Mouse (Mus musculus) hindbrain, postnatal 0 days (tissue): Measurements from ENCODE around the gene Car11. TPM values are rescaled to one million over a fixed set of nuclear protein-coding genes. Genes with fewer than 3 reads are reported as not detected.

Experiments
- ATAC-seq: fragments of 200-750 bp; cut with Nextera tagmentation; 2 replicates; pipeline ENCODE4 v1.8.0; 2017; ENCODE audit warnings: mild to moderate bottlenecking, moderate TSS enrichment, moderate library complexity
- DNase-seq: peaks from one replicate; pipeline ENCODE4 v3.0.0-alpha.2; 2015; ENCODE audit warnings: low spot score
- H3K27ac ChIP-seq: fragments of 300-500 bp; sonication (generic); 2 replicates; pipeline ENCODE4 v1.5.1; 2014; ENCODE audit warnings: mild to moderate bottlenecking
- H3K27me3 ChIP-seq: fragments of 300-500 bp; sonication (generic); 2 replicates; pipeline ENCODE4 v1.6.1; 2014; ENCODE audit warnings: low read length, mixed read lengths; ENCODE audit not compliant: insufficient read depth
- H3K36me3 ChIP-seq: fragments of 300-500 bp; sonication (generic); 2 replicates; pipeline ENCODE4 v1.6.1; 2014; ENCODE audit warnings: low read length, mixed read lengths; ENCODE audit not compliant: insufficient read depth
- H3K4me1 ChIP-seq: fragments of 300-500 bp; sonication (generic); 2 replicates; pipeline ENCODE4 v1.6.1; 2014; ENCODE audit warnings: antibody characterized with exemption, low read length, mixed read lengths; ENCODE audit not compliant: insufficient read depth
- H3K4me2 ChIP-seq: fragments of 300-500 bp; sonication (generic); 2 replicates; pipeline ENCODE4 v1.6.1; 2014; ENCODE audit warnings: low read depth, mild to moderate bottlenecking, low read length, moderate library complexity, mixed read lengths
- H3K4me3 ChIP-seq: fragments of 300-500 bp; sonication (generic); 2 replicates; pipeline ENCODE4 v1.5.1; 2014; ENCODE audit warnings: low read length
- H3K9ac ChIP-seq: fragments of 300-500 bp; sonication (generic); replicated peaks from 2 replicates; pipeline ENCODE4 v1.6.1; 2014; ENCODE audit warnings: mild to moderate bottlenecking, low read length, moderate library complexity, mixed read lengths
- H3K9me3 ChIP-seq: fragments of 300-500 bp; sonication (generic); 2 replicates; pipeline ENCODE4 v1.6.1; 2016; ENCODE audit warnings: low read length, mixed read lengths
- CTCF ChIP-seq: IDR thresholded peaks from 2 replicates; pipeline ENCODE4 v1.5.1; 2016; ENCODE audit warnings: antibody characterized with exemption, control low read depth, low read depth
- WGBS: fragments of 180-500 bp; shearing (Covaris S2); extraction: QIAGEN DNeasy Blood & Tissue Kit; methylation state at CpG from one replicate; pipeline ENCODE4 v1.1.7; 2014; 5-methylcytosine and 5-hydroxymethylcytosine counted together
- polyA plus RNA-seq: library from polyadenylated mRNA; unstranded; fragments of >200 nt; fragmentation: Nextera tagmentation; extraction: Ambion mirVana; gene quantifications from 2 replicates; pipeline ENCODE4 v1.2.1, GENCODE M21; 2015
- total RNA-seq: library from RNA; depleted of rRNA; stranded (reverse); fragments of >200 nt; gene quantifications from 2 replicates; pipeline ENCODE4 v1.2.3, GENCODE M21; 2014

Car11 gene
- total and polyA plus RNA-seq, 2 experiments from 2014 or later = 76.9 to 89.4 TPM

DNA sequence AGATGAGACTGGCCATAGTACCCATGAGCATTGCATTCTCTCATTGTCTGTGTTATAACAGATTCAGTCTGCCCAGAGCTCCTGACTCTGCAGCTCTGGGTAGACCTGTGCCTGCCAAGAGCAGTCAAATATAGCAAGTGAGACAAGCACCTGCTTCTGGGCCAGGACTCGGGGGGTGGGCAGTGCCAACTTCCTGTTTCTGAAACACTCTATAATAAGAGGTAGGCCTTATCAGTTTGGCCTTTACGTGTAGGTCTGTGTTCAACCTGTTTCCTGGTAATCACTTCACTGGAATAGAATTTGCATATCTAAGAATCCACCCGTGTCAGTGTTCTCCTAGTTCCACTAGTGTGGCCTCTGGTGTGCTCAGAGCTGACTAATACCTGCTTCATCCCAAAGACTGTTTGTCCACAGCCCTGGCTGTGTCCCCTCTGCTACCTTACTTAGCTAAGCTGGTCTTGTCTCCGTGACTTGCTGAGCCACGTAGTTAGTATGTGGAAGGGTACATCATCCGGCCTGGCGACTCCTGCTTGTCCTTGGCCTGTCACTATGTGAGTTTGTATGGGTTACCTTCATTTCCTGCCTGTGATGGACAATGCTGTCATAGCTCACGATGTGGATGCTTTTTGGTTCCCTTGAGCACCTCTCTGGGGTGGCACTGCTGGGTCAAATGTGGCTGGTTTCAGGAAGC, 18.5 kb upstream of the Car11 start:
- WGBS = 86% methylated on average over 8 of the region's 8 CpGs

DNA sequence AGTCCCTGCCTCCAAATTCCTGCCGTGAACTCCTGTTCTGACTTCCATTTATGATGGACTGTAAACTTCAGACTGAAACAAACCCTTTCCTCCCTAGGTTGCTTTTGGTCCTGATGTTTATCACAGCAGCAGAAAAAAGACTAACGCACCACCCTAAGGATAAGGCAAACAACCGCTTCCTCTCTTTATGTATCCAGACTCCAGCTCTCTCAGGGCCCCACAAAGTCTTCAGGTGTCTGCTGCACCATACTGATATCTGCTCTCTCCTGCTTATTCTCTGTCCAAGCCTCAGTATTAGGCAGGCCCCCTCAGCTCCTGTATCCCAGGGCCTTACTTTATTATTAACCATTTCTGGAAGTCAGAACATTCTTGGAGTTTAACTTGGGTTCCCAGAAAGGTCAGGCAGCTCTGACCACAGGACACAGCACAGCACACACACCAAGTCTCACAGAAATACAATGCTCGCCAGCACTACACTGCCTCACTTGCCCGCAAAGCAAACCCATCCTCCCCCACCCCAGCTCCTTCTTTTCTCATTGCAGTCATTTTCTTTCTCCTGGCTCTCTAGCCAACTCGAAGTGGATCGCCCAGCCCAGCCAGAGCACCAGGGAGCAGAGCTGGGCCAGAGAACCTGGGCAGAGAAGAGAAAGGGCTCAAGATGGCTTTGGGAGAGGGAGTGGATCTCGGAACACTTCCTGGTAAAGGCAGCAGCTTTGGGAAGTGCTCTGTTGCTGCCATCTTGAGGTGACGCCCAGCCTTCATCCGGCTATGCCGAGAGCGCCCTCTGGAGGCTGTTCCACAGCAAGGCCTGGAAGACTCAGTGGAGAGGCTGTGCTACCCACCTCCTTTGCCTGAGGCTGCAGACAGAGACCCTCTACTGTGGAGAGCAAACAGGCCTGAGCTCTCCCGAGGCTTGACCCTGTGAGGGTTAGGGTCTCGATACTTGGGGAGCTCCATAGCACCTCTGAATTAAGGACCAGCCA, 17.2 kb upstream of the Car11 start:
- H3K4me2 ChIP-seq = 0 out of 2 replicates have a peak overlapping the region, but pooled peaks have one; percentile 6
- H3K36me3 ChIP-seq = no peaks in the 10 kb centered on the region
- DNase-seq (peak; percentile 95), ATAC-seq (peak; percentile 79)
- peak overlapping the region; percentile 67 for H3K27ac ChIP-seq
- 29% methylated on average over 14 of the region's 14 CpGs for WGBS
- 0 out of 2 replicates have a peak overlapping the region, but pooled peaks have one; percentile 3 for H3K9ac ChIP-seq
- peak; percentile 99 for TF ChIP-seq CTCF
- H3K4me3 ChIP-seq = no peak overlapping the region
- no peaks in the 10 kb centered on the region for H3K4me1 ChIP-seq
- H3K27me3 ChIP-seq = no peaks in the 10 kb centered on the region
- no peaks in the 10 kb centered on the region for H3K9me3 ChIP-seq

More for the DNA sequence above, 18.5 kb upstream of the Car11 start:
- Histone ChIP-seq H3K27me3 (no peaks in the 10 kb centered on the region), H3K4me2 (no peak overlapping the region), H3K36me3 (no peaks in the 10 kb centered on the region), H3K9ac (no peak overlapping the region), H3K4me3 (no peak overlapping the region), H3K4me1 (no peaks in the 10 kb centered on the region), H3K27ac (no peak overlapping the region), H3K9me3 (no peaks in the 10 kb centered on the region)
- DNase-seq (no peak), ATAC-seq (no peak)
- no peak for TF ChIP-seq CTCF

DNA sequence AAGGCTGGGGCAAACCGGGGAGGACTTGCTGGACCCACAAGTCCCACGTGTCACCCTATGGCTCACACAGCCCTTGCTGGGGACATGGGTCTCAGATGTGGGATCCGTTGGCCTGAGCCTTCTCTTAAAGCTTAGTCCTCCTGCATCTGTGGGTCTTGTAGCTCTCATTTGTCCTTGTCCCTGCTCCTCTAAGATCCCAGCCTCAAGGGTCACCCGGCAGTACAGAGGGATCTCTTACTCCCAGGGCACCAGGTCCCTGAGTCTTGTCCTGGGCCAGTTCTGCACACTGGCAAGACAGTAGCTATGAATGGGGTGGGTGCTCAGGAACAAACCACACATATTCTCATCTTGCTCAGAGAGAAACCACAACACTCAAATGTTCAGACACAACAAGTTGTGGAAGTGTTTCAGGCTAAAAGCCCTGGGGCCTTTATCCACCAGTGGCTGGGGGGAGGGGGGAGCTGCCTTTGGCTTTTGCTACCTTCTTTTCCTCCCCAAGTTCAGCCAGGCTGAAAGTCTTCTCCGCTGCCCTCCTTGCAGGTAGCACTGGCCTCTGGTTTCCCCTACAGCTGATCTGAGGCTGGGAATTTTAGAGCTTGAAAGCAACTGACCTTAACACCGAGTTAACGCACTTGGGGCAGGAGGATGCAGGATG, 16.1 kb upstream of the Car11 start, which contains the start of gene Ntn5:
Gene Ntn5, plus strand, starts transcription at position 627 of the 655 bp plus-strand sequence.
- WGBS = 77% methylated on average over 7 of the region's 7 CpGs
- H3K4me1 ChIP-seq = no peaks in the 10 kb centered on the region
- H3K9ac ChIP-seq = no peak within 1 kb of the TSS
- no peaks in the 10 kb centered on the region for H3K9me3 ChIP-seq
- H3K27me3 ChIP-seq = no peaks in the 10 kb centered on the region
- H3K4me2 ChIP-seq = no peak within 1 kb of the TSS
- H3K4me3 ChIP-seq = no peak within 1 kb of the TSS
- no peak for TF ChIP-seq CTCF
- DNase-seq (no peak), ATAC-seq (no peak)
- H3K27ac ChIP-seq = 0 out of 2 replicates have a peak within 1 kb of the TSS, but pooled peaks have one; percentile 67
- no peaks in the 10 kb centered on the region for H3K36me3 ChIP-seq

DNA sequence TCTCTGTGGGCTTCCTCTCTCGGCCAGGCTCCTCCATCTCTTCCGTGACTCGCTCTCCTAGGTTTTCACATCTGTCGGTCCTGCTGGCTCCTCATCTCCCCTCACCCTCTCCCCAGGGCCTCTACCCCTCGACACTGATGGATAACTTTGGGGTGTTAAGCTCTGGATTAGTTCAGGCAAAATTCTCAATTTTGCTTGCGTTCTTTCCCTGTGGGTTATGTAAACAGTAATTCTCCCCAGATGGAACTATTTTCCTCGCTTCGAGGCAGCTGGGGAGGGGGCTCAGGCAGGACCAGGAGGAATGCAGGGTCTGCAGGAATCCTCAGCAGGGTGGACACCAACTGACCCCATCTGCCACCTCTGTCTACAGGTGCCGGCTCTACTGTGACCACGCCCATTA, 13.8 kb upstream of the Car11 start:
- no peak overlapping the region for H3K4me2 ChIP-seq

DNA sequence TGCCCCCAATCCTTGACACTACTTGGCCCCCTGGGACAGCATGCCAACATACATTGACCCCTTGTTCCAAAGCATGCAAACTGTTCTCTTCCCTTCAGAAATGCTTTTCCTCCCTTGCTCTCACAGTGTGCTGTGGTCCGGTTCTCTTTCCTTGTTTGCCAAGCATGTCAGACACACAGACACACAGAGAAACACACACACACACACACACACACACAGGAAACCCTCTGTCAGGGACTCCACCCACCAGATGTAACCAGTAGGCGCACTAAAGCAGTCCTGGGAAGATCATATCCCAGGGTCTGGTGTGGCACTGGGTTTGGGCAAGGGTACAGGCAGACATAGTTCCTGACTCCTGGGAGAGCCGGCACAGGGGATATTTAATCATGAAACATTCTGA, 12.8 kb upstream of the Car11 start:
- Histone ChIP-seq H3K36me3 (no peaks in the 10 kb centered on the region), H3K4me2 (no peak overlapping the region), H3K9ac (no peak overlapping the region), H3K4me1 (no peaks in the 10 kb centered on the region), H3K27ac (no peak overlapping the region), H3K4me3 (no peak overlapping the region), H3K27me3 (no peaks in the 10 kb centered on the region), H3K9me3 (no peaks in the 10 kb centered on the region)
- ATAC-seq (no peak), DNase-seq (no peak)
- no peak for TF ChIP-seq CTCF
- WGBS = 74% methylated on average over 3 of the region's 3 CpGs

More for the DNA sequence above, 13.8 kb upstream of the Car11 start:
- WGBS = 57% methylated on average over 10 of the region's 10 CpGs
- Histone ChIP-seq H3K36me3 (no peaks in the 10 kb centered on the region), H3K9ac (no peak overlapping the region), H3K27ac (no peak overlapping the region), H3K4me3 (no peak overlapping the region), H3K27me3 (no peaks in the 10 kb centered on the region), H3K4me1 (no peaks in the 10 kb centered on the region), H3K9me3 (no peaks in the 10 kb centered on the region)
- TF ChIP-seq CTCF = no peak
- ATAC-seq (no peak), DNase-seq (no peak)

DNA sequence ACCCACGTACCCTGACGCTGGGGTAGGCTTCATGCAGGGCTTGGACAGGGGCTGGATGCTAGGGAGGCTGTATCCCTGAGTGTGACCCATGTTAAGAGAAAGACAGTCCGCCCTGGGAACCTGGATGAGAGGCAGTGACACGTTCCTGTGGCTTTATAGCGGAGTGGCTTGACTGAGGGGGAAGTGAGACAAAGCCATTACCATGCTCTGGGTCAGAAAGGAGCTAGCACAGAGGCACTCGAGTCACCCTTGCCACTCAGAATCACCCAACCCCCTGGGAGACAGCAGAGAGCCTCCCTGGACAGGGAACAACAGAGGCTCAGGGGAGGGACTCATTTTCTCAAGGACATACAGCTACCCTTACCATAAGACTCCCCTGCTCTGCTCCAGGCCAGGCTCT, 10.5 kb upstream of the Car11 start:
- 66% methylated on average over 6 of the region's 6 CpGs for WGBS
- TF ChIP-seq CTCF = no peak
- no peaks in the 10 kb centered on the region for H3K9me3 ChIP-seq
- H3K4me1 ChIP-seq = no peaks in the 10 kb centered on the region
- no peak overlapping the region for H3K27ac ChIP-seq
- ATAC-seq = no peak
- no peak for DNase-seq
- H3K4me2 ChIP-seq = no peak overlapping the region
- H3K27me3 ChIP-seq = no peaks in the 10 kb centered on the region
- H3K36me3 ChIP-seq = no peaks in the 10 kb centered on the region
- H3K9ac ChIP-seq = no peak overlapping the region
- H3K4me3 ChIP-seq = no peak overlapping the region
